In the genomic region with DNA sequence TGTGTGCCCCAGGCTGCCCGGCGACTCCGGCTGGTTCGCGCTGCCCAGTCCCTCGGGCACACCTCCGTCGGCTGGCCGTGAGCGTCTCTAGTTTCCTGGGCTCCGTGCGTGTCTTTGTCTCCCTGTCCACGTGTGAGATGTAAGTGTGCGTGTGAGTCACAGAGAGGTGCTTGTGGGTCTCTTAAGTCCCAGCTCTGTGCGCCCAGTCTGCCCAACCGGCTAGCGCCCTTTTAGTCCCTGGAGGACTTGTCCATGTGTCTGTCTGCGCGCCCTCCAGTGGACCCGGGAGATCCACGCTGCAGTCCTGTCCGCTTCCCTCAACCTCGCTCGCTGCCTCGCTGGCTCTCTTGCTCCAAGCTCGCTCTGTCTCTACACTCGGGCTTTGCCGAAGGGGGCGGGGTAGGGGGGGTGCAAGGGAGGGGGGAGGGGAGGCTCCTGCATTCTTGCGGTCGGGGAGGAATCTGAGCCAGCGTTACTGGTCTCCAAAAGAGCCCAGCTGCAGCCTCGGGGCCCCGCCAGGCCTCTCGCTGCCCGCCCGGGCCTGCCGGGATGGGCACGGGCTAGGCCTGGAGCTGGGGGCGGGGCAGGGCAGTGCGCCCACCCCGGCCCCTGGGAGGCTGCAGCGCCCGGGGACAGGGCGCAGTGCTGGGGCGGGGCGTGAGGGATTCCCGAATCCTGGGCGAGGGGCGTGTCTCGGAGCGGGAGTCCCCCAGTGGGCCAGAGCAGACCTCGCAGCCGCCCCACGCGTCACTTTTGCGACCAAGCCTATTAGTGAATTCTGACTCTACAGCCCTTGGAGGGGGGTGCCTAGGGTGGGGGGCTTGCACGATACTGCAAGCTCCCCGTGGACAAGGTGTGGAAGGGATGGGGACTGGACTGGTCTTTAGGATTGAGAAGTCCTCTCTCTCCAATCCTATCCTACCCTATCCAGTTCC, we compare ENCODE assay signal across 9 mouse cellular contexts. TPM values are rescaled to one million over a fixed set of nuclear protein-coding genes. Genes with fewer than 3 reads are reported as not detected.
DNase-seq lines count a peak whose midpoint lies in the region; ATAC-seq and TF ChIP-seq lines count a peak whose summit lies in the region.
"Had no signal": no experiment of that assay in that cellular context is flagged by ENCODE, and none has a peak within 500 bp of the region (broad histone marks: within the 10 kb centered on the region; RNA-seq: fewer than 3 reads in every experiment).

No protein-coding gene starts in this region.

- DNase-seq in adrenal gland, adult 18-20 months (ENCODE audit: low spot score in 2 of 2) = peak; percentile 71 to 72
- peak; percentile 85 to 91 for DNase-seq in kidney, postnatal 25 days
- DNase-seq in lung, postnatal 25 days (ENCODE audit: low spot score) = peak; percentile 88
- peak; percentile 67 for DNase-seq in right cerebral cortex, postnatal 14 days

- H3K4me3 ChIP-seq in E14TG2a.4 (replicated peaks; ENCODE audit: low read length) = peak overlapping the region; percentile 77
- H3K4me3 ChIP-seq in embryonic facial prominence, embryonic 13.5 days = peak overlapping the region; percentile 48
- peak overlapping the region; percentile 61 for H3K4me3 ChIP-seq in heart, embryonic 16.5 days (ENCODE audit: low read length)

- peaks cover 24% of the 10 kb centered on the region for H3K27me3 ChIP-seq in E14TG2a.4 (ENCODE audit: insufficient read depth, low read length)
- H3K27me3 ChIP-seq in embryonic facial prominence, embryonic 13.5 days = no peaks in the 10 kb centered on the region
- H3K27me3 ChIP-seq in heart, embryonic 16.5 days (ENCODE audit: control insufficient read depth, insufficient read depth, low read length) = no peaks in the 10 kb centered on the region

- peak overlapping the region; percentile 99 for H3K27ac ChIP-seq in embryonic facial prominence, embryonic 13.5 days
- H3K27ac ChIP-seq in heart, embryonic 16.5 days (ENCODE audit: low read length) = peak overlapping the region; percentile 100

- H3K9me3 ChIP-seq in E14TG2a.4 (ENCODE audit: low read length) = no peaks in the 10 kb centered on the region
- H3K9me3 ChIP-seq in embryonic facial prominence, embryonic 13.5 days = no peaks in the 10 kb centered on the region
- no peaks in the 10 kb centered on the region for H3K9me3 ChIP-seq in heart, embryonic 16.5 days (replicated peaks; ENCODE audit: control insufficient read depth, low read length)

- peak overlapping the region; percentile 75 for H3K9ac ChIP-seq in embryonic facial prominence, embryonic 13.5 days
- H3K9ac ChIP-seq in heart, embryonic 16.5 days (ENCODE audit: low read length) = peak overlapping the region; percentile 86

- no peaks in the 10 kb centered on the region for H3K36me3 ChIP-seq in E14TG2a.4 (ENCODE audit: insufficient read depth, low read length)
- peaks cover 27% of the 10 kb centered on the region for H3K36me3 ChIP-seq in embryonic facial prominence, embryonic 13.5 days
- peaks cover 10% of the 10 kb centered on the region for H3K36me3 ChIP-seq in heart, embryonic 16.5 days (ENCODE audit: control insufficient read depth, insufficient read depth)

- H3K4me2 ChIP-seq in embryonic facial prominence, embryonic 13.5 days = peak overlapping the region; percentile 79
- peak overlapping the region; percentile 91 for H3K4me2 ChIP-seq in heart, embryonic 16.5 days (ENCODE audit: low read depth, low read length)

- peak; percentile 87 for ATAC-seq in embryonic facial prominence, embryonic 13.5 days (ENCODE audit: insufficient number of reproducible peaks, insufficient read depth, low FRiP score, low TSS enrichment, low read depth)
- peak; percentile 78 for ATAC-seq in heart, embryonic 16.5 days (replicated peaks; ENCODE audit: extremely low read depth, insufficient read depth, low FRiP score)
- ATAC-seq in megakaryocyte-erythroid progenitor cell, adult 5-6 weeks (replicated peaks; ENCODE audit: low FRiP score, low TSS enrichment, poor library complexity, severe bottlenecking) = no peak

- H3K4me1 ChIP-seq in E14TG2a.4 (replicated peaks; ENCODE audit: low read depth, low read length) = peaks cover 80% of the 10 kb centered on the region
- peaks cover 92% of the 10 kb centered on the region for H3K4me1 ChIP-seq in embryonic facial prominence, embryonic 13.5 days
- H3K4me1 ChIP-seq in heart, embryonic 16.5 days (ENCODE audit: control insufficient read depth, insufficient read depth, low read length) = peaks cover 76% of the 10 kb centered on the region

- TF ChIP-seq CTCF in E14TG2a.4 (conservative IDR thresholded peaks at IDR 0.05; ENCODE audit: low read length) = no peak

- WGBS in embryonic facial prominence, embryonic 13.5 days = under 1% methylated on average over 59 of the region's 59 CpGs
- WGBS in heart, embryonic 16.5 days = under 1% methylated on average over 58 of the region's 59 CpGs

RNA-seq across cellular contexts. Expression of gene Bcl9l, which starts 16.1 kb away (rescaled TPM):
- total RNA-seq in adrenal gland, adult 18-20 months (2021) = 10 to 100 TPM; 41.3 to 46.6 TPM
- polyA plus RNA-seq in embryonic facial prominence, embryonic 13.5 days (2015; fragmentation: Nextera tagmentation; extraction: Ambion mirVana) = 18.2 and 19.3 TPM in 2 replicates
- 11.1 and 11.3 TPM in 2 replicates for polyA plus RNA-seq in heart, embryonic 16.5 days (2015; fragmentation: Nextera tagmentation; extraction: Ambion mirVana)
- 4.8 and 5.5 TPM in 2 replicates for total RNA-seq in megakaryocyte-erythroid progenitor cell, adult 5-6 weeks (2014; fragmentation: Nextera tagmentation)
- total RNA-seq in megakaryocyte-erythroid progenitor cell, adult 5-6 weeks (2017) = 0.52 and 3.7 TPM in 2 replicates

RNA-seq across cellular contexts. Expression of gene Upk2, which starts 43.9 kb away (rescaled TPM):
- total RNA-seq in adrenal gland, adult 18-20 months (2021) = not detected
- polyA plus RNA-seq in embryonic facial prominence, embryonic 13.5 days (2015; fragmentation: Nextera tagmentation; extraction: Ambion mirVana) = 2.8 and 2.9 TPM in 2 replicates
- 0.50 TPM in 1 of 2 replicates, not detected in the other for polyA plus RNA-seq in heart, embryonic 16.5 days (2015; fragmentation: Nextera tagmentation; extraction: Ambion mirVana)
- not detected in 2 replicates for total RNA-seq in megakaryocyte-erythroid progenitor cell, adult 5-6 weeks (2014; fragmentation: Nextera tagmentation)
- not detected in 2 replicates for total RNA-seq in megakaryocyte-erythroid progenitor cell, adult 5-6 weeks (2017)
- polyA plus RNA-seq: large intestine, adult 2 months had no signal

RNA-seq across cellular contexts. Expression of gene Foxr1, which starts 57.8 kb away (rescaled TPM):
- not detected for total RNA-seq in adrenal gland, adult 18-20 months (2021)
- polyA plus RNA-seq in embryonic facial prominence, embryonic 13.5 days (2015; fragmentation: Nextera tagmentation; extraction: Ambion mirVana) = not detected in 2 replicates
- not detected in 2 replicates for polyA plus RNA-seq in heart, embryonic 16.5 days (2015; fragmentation: Nextera tagmentation; extraction: Ambion mirVana)
- total RNA-seq in megakaryocyte-erythroid progenitor cell, adult 5-6 weeks (2014; fragmentation: Nextera tagmentation) = not detected in 2 replicates
- total RNA-seq in megakaryocyte-erythroid progenitor cell, adult 5-6 weeks (2017) = not detected in 2 replicates
- polyA plus RNA-seq: large intestine, adult 2 months had no signal

Comparison
In these comparisons a context has a peak if more than half of its experiments do, and no peak if none do; other contexts are left out.
1. RNA of gene Bcl9l, which starts 16.1 kb away (total RNA-seq): 41.3 to 46.6 TPM in adrenal gland, adult 18-20 months; 0.52 to 5.5 TPM in megakaryocyte-erythroid progenitor cell, adult 5-6 weeks; every median in the first group is over 4 times any median in the second.
2. Peak in every context shown above with its lines, with median percentiles within 50 percentile points of each other: H3K4me3 ChIP-seq and DNase-seq.